Mouse (Mus musculus): ENCODE results near the gene Cmklr1.

DNA sequence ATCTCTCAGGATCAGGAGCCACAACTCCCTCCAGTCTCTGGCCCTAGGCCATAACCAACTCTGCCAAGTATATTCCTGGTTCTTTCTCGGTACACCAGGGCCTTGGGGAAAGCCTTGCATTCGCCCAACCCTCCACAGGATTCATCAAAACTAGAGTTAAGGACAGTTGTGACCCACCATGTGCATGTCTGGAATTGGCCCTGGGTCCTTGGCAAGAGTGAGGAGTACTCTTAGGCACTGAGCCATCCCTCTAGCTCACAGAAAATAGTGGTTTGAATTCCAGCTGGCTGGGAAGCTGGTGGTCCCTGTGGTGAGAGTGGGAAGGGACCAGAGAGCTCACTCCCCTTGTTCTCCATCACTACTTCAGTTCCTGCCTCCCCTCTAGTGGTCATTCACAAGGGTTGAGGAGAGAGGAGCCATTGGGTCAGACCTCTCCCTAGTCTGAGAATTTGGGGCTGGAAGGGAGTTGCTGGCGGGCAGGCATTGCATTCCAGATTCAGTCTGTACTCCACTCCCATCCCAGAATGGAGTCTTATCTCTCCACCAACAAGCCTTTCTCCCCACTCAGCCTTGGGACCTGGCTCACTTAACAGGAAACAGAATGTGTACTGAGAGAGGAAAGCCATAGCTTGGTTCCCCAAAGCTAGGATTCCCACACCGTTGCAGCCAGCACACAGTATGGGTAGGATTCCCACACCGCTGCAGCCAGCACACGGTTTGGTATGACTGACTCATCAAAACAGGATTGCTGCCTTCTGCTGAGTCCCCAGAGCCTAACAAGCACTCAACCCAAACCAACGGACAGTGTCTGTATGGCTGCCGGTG is 43.1 kb downstream of the Cmklr1 start:
- TF ChIP-seq CTCF (IDR thresholded peaks at IDR 0.05; ENCODE audit: low read depth) (peak; percentile 31; the same call in 1 of the 2 replicates), EP300 (optimal IDR thresholded peaks at IDR 0.05) (no peak)

Measured in stomach, postnatal 0 days (tissue).